Mouse (Mus musculus) layer of hippocampus, adult 2 months (tissue): ENCODE measurements around the gene Zfp672. TPM values are rescaled to one million over a fixed set of nuclear protein-coding genes. Genes with fewer than 3 reads are reported as not detected.

Experiments used
- DNase-seq, 2 experiments: peaks; one replicate each; pipeline ENCODE4 v3.0.0; 2022; ENCODE audit warnings: low spot score in 2 of 2
- H3K27ac ChIP-seq: fragments of 200-600 bp; 2 replicates; pipeline ENCODE4 v1.8.1; 2022
- H3K4me3 ChIP-seq: fragments of 200-600 bp; 2 replicates; pipeline ENCODE4 v1.8.1; 2022; ENCODE audit warnings: mild to moderate bottlenecking
- CTCF ChIP-seq: fragments of 200-600 bp; conservative IDR thresholded peaks from 2 replicates; pipeline ENCODE4 v1.8.1; 2022; ENCODE audit warnings: antibody characterized with exemption, mild to moderate bottlenecking, moderate library complexity
- total RNA-seq, 2 experiments: library from RNA; stranded (reverse); gene quantifications; 2 replicates each; pipeline ENCODE4 v1.2.3; 2021

The Zfp672 gene
- total RNA-seq, 2 experiments from 2014 or later, result 49.1 to 51.0 TPM

DNA sequence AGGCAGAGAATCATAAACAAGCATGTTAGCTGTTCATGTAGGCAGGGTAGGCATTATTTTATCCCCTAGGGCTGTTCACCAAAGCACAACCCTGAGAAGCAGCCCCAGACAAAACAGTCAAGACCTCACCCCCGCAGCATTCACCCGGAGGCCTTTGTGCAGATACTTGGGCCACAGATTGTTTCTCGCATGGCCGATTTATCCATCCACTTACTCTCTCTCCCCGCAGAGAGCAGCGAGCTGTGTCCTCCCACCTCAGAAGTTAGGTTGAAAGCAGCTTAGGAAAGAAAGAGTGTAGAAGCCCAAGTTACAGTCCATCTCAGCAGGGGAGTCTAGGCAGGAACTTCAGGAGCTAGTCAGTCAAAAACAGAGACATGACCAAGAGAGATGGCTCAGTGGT lies 32.7 kb downstream of the Zfp672 start:
- no peak for TF ChIP-seq CTCF
- Histone ChIP-seq H3K27ac (no peak overlapping the region), H3K4me3 (no peak overlapping the region)
- no peak for DNase-seq

- Histone ChIP-seq H3K4me3 (no peak overlapping the region), H3K27ac (no peak overlapping the region)
- TF ChIP-seq CTCF, result no peak
- DNase-seq, result no peak
These were observed 37.3 kb downstream of the Zfp672 start for GRCm38 (mm10) chr11:58292791-58293190.

DNA sequence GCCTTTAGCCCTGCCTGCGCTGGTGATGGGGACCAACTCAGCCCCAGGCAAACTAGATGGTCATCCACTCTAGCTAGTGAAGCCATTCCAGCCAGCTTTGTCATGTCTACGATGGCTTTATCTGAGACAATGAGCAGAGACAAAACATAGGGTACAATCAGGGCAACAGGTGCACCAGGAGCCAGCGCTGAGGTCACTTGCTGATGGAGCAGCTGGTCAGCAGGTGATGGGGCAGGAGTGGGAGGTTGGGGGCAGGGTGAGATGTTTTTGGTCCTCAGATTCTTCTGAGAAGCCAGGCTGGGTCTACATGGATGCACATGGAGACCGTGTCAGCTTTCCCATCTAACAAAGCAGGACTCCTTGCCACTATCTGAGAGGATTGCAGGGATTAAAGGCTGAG lies 39.3 kb downstream of the Zfp672 start:
- Histone ChIP-seq H3K4me3 (no peak overlapping the region), H3K27ac (no peak overlapping the region)
- no peak for DNase-seq
- TF ChIP-seq CTCF, result no peak

GRCm38 (mm10) chr11:58289992-58290682 lies 40.0 kb downstream of the Zfp672 start:
- no peak for DNase-seq
- H3K4me3 ChIP-seq, result no peak overlapping the region
- no peak overlapping the region for H3K27ac ChIP-seq
- TF ChIP-seq CTCF, result no peak

GRCm38 (mm10) chr11:58282518-58282917 lies 47.6 kb downstream of the Zfp672 start:
- H3K4me3 ChIP-seq, result no peak overlapping the region
- no peak overlapping the region for H3K27ac ChIP-seq
- DNase-seq, result no peak
- TF ChIP-seq CTCF, result no peak

DNA sequence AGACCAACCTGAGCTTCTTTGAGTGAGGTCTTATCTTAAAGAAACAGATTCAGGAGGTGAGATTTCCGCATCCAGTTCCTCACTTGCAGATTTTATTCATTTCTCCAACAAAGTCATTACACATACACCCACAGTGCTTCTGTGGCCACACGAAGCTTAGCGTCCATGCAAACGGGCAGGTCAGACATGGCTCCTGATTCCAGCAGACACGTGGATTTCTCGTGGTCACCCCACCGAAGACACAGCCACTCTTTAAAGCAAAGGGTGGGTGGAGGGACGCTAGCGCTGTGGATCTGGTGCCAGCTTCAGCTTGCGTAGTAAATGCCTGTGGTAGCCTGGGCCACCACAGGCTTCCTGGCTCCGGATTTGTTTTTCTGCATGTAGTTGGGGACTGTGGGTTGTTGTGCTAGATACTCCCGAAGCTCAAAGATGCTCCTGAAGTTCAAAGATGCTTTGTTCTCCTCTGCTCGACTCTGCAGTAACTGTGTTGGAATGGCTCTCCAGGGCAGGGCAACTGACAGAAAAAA lies 48.1 kb downstream of the Zfp672 start:
- DNase-seq, result no peak
- no peak for TF ChIP-seq CTCF
- Histone ChIP-seq H3K4me3 (no peak overlapping the region), H3K27ac (no peak overlapping the region)

- DNase-seq, result no peak
- Histone ChIP-seq H3K4me3 (no peak overlapping the region), H3K27ac (no peak overlapping the region)
- no peak for TF ChIP-seq CTCF
These were observed 54.4 kb downstream of the Zfp672 start for GRCm38 (mm10) chr11:58275756-58276155.

DNA sequence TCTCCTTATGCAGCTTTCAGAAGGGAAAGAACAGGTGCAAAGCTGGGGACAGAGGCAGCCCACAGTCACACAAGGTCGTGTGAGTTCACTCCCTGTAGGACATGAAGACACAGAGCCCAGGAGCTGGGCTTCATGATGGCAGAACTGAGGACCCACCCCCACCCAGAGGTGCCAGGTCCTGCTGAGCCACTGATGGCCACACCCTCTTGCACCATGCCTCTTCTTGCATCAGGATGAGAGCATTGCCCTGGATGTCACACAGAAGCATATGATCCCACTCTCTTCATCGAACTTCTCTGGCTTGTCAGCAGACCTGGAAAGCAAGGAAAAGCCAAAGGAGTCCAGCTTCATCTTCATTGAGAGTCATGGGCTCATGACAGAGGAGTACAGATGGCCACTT lies 55.6 kb downstream of the Zfp672 start, which contains the start of gene 4930438A08Rik:
Gene 4930438A08Rik, plus strand, starts transcription at position 228 of the 400 bp plus-strand sequence.
- TF ChIP-seq CTCF, result no peak
- Histone ChIP-seq H3K4me3 (no peak within 1 kb of the TSS), H3K27ac (no peak within 1 kb of the TSS)
- DNase-seq, result no peak

DNA sequence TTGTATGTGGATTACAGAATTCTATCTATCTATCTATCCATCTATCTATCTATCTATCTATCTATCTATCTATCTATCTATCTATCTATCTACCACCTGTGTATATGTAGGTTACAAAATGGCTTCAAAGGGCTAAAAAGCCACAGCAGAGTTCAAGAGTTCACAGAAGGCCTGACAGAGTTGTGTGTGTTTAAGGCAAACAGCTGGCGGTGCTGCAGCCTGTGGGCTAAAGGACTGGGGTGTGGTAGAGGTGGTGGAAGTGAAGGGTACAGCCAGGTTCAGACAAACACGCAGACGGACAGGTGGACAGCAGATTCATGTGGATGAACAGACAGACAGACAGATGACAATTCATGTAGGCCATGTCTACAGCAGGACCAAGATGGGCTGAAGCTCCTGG lies 61.9 kb downstream of the Zfp672 start:
- no peak for TF ChIP-seq CTCF
- Histone ChIP-seq H3K4me3 (no peak overlapping the region), H3K27ac (no peak overlapping the region)
- DNase-seq, result no peak

Other genes starting within 250 kb of the Zfp672 start
- gene Gm12248, start 237.2 kb downstream of the Zfp672 start, total RNA-seq, result not detected
- gene Cnot8, start 226.2 kb downstream of the Zfp672 start, total RNA-seq, result 10 to 100 TPM; 56.0 to 57.7 TPM
- 10 to 100 TPM; 18.6 to 18.7 TPM for gene Gemin5, start 161.8 kb downstream of the Zfp672 start, total RNA-seq
- 10 to 100 TPM; 31.4 to 39.5 TPM for gene Mrpl22, start 158.7 kb downstream of the Zfp672 start, total RNA-seq
- gene Igtp, start 130.8 kb downstream of the Zfp672 start, total RNA-seq, result 1 to 10 TPM; 1.5 to 1.9 TPM
- 1 to 10 TPM; 1.7 to 2.3 TPM for gene Irgm2, start 130.7 kb downstream of the Zfp672 start, total RNA-seq
- gene 4930438A08Rik, start 55.5 kb downstream of the Zfp672 start, total RNA-seq, result not detected
- 10 to 100 TPM; 29.2 to 30.9 TPM for gene Zfp692, start 23.3 kb downstream of the Zfp672 start, total RNA-seq
- 10 to 100 TPM; 52.9 to 56.2 TPM for gene Sh3bp5l, start 385 bp upstream of the Zfp672 start, total RNA-seq
- gene Lypd8, start 48.7 kb upstream of the Zfp672 start, total RNA-seq, result not detected
- gene 1810065E05Rik, start 90.8 kb upstream of the Zfp672 start, total RNA-seq, result not detected
- not detected for gene Gm12253, start 102.2 kb upstream of the Zfp672 start, total RNA-seq
- gene Lypd9, start 122.6 kb upstream of the Zfp672 start, total RNA-seq, result not detected
- not detected for gene Olfr30, start 131.9 kb upstream of the Zfp672 start, total RNA-seq
- gene Olfr332, start 162.2 kb upstream of the Zfp672 start, total RNA-seq, result not detected
- gene Olfr331, start 172.2 kb upstream of the Zfp672 start, total RNA-seq, result not detected
- gene Olfr330, start 204.5 kb upstream of the Zfp672 start, total RNA-seq, result not detected
- not detected for gene Olfr329-ps, start 216.1 kb upstream of the Zfp672 start, total RNA-seq
- under 1 TPM; 0.12 to 0.13 TPM for gene Olfr328, start 225.3 kb upstream of the Zfp672 start, total RNA-seq
- gene Olfr224, start 240.2 kb upstream of the Zfp672 start, total RNA-seq, result not detected
- not detected for gene Olfr325, start 247.4 kb upstream of the Zfp672 start, total RNA-seq